Mouse (Mus musculus): ENCODE data around the gene Ttyh1.

GRCm38 (mm10) chr7:4084161-4084560 is 35.0 kb upstream of the Ttyh1 start:
- TF ChIP-seq MAFK (IDR thresholded peaks at IDR 0.05; ENCODE audit: borderline replicate concordance, low read depth, low read length) (no peak), MAX (IDR thresholded peaks at IDR 0.05; ENCODE audit: low read length) (no peak), POLR2A (IDR thresholded peaks at IDR 0.05; ENCODE audit: control insufficient read depth in 1 of 2, insufficient read depth in 1 of 2, low read depth in 1 of 2, low read length in 2 of 2, poor library complexity in 1 of 2) (no peak), CTCF (IDR thresholded peaks at IDR 0.05 in 2 of 3, conservative IDR thresholded peaks at IDR 0.05 in 1 of 3; ENCODE audit: control insufficient read depth in 1 of 3, insufficient read depth in 1 of 3, low read depth in 2 of 3, low read length in 3 of 3, poor library complexity in 1 of 3, severe bottlenecking in 1 of 3) (no peak), GABPA (IDR thresholded peaks at IDR 0.05; ENCODE audit: low read depth, low read length) (no peak), RAD21 (IDR thresholded peaks at IDR 0.05; ENCODE audit: low read depth, low read length) (no peak), MXI1 (IDR thresholded peaks at IDR 0.05; ENCODE audit: low read depth, low read length) (no peak)

Data from MEL (cell line).